ENCODE assay signal across 12 mouse cellular contexts in the genomic region with DNA sequence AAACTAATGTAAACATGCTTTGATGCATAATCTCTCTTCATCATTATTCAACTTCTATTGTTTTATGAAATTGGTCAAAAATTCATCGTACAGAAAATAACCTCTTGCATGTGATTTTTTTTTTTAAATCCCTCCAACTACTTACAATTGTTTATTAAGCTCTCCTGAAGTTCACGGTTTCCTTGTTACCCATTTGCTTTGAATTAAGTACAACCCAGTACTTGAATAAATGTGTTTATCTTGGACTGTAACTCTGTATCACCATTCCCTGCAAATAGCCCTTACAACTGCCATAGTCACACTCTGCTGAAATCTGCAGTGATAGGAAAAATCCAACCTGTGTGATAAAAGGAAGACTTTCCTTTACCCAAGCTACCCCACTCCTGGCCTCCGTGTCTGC. TPM values are rescaled to one million over a fixed set of nuclear protein-coding genes. Genes with fewer than 3 reads are reported as not detected.
ATAC-seq lines count a peak whose summit lies in the region.
"Had no signal": no experiment of that assay in that cellular context is flagged by ENCODE, and none has a peak within 500 bp of the region (broad histone marks: within the 10 kb centered on the region; RNA-seq: fewer than 3 reads in every experiment).

No protein-coding gene starts in this region.

- H3K27ac ChIP-seq in heart, embryonic 13.5 days (replicated peaks) = peak overlapping the region; percentile 59; the same call in 1 of the 2 replicates
- H3K27ac ChIP-seq in heart, embryonic 11.5 days (ENCODE audit: low read depth, low read length) = no peak overlapping the region
- H3K27ac ChIP-seq in hindbrain, embryonic 13.5 days = peak overlapping the region; percentile 66; the same call in 1 of the 2 replicates
- no peak overlapping the region for H3K27ac ChIP-seq in hindbrain, embryonic 12.5 days
- peak overlapping the region; percentile 69; the same call in 1 of the 2 replicates for H3K27ac ChIP-seq in midbrain, embryonic 12.5 days (replicated peaks)
- no peak overlapping the region for H3K27ac ChIP-seq in midbrain, embryonic 15.5 days
- H3K27ac ChIP-seq: embryonic facial prominence, embryonic 13.5 days; heart, adult 2 months; heart, embryonic 15.5 days; hindbrain, embryonic 15.5 days had no signal

- H3K4me2 ChIP-seq in heart, embryonic 13.5 days = peak overlapping the region; percentile 16; the same call in 1 of the 2 replicates
- no peak overlapping the region for H3K4me2 ChIP-seq in heart, embryonic 11.5 days
- no peak overlapping the region for H3K4me2 ChIP-seq in hindbrain, embryonic 13.5 days
- H3K4me2 ChIP-seq in hindbrain, embryonic 12.5 days (replicated peaks) = no peak overlapping the region
- no peak overlapping the region for H3K4me2 ChIP-seq in midbrain, embryonic 12.5 days (replicated peaks)
- no peak overlapping the region for H3K4me2 ChIP-seq in midbrain, embryonic 15.5 days
- H3K4me2 ChIP-seq: embryonic facial prominence, embryonic 13.5 days; heart, embryonic 15.5 days; hindbrain, embryonic 15.5 days had no signal

- no peaks in the 10 kb centered on the region for H3K9me3 ChIP-seq in heart, embryonic 13.5 days
- H3K9me3 ChIP-seq in heart, embryonic 11.5 days (replicated peaks; ENCODE audit: control insufficient read depth, low read length) = no peaks in the 10 kb centered on the region
- H3K9me3 ChIP-seq in hindbrain, embryonic 13.5 days = no peaks in the 10 kb centered on the region
- H3K9me3 ChIP-seq in hindbrain, embryonic 12.5 days (replicated peaks) = no peaks in the 10 kb centered on the region
- H3K9me3 ChIP-seq in midbrain, embryonic 12.5 days = no peaks in the 10 kb centered on the region
- no peaks in the 10 kb centered on the region for H3K9me3 ChIP-seq in midbrain, embryonic 15.5 days
- H3K9me3 ChIP-seq: embryonic facial prominence, embryonic 13.5 days; heart, embryonic 15.5 days; hindbrain, embryonic 15.5 days had no signal

- ATAC-seq in heart, embryonic 13.5 days (ENCODE audit: extremely low read depth, insufficient number of reproducible peaks, low FRiP score, low TSS enrichment) = no peak
- no peak for ATAC-seq in heart, embryonic 11.5 days (replicated peaks; ENCODE audit: insufficient number of reproducible peaks, low FRiP score, low TSS enrichment)
- ATAC-seq in hindbrain, embryonic 13.5 days (ENCODE audit: low FRiP score) = no peak
- ATAC-seq in hindbrain, embryonic 12.5 days (ENCODE audit: low FRiP score) = no peak
- ATAC-seq in midbrain, embryonic 12.5 days (ENCODE audit: low FRiP score, low read depth) = no peak
- no peak for ATAC-seq in midbrain, embryonic 15.5 days (replicated peaks)
- ATAC-seq: inflammation-experienced regulatory T-cells, adult 6 months; intestine, postnatal 0 days had no signal

- H3K4me3 ChIP-seq in heart, embryonic 13.5 days = no peak overlapping the region
- no peak overlapping the region for H3K4me3 ChIP-seq in heart, embryonic 11.5 days (ENCODE audit: low read depth, low read length)
- H3K4me3 ChIP-seq in hindbrain, embryonic 13.5 days = no peak overlapping the region
- no peak overlapping the region for H3K4me3 ChIP-seq in hindbrain, embryonic 12.5 days
- H3K4me3 ChIP-seq in midbrain, embryonic 12.5 days = no peak overlapping the region
- no peak overlapping the region for H3K4me3 ChIP-seq in midbrain, embryonic 15.5 days
- H3K4me3 ChIP-seq: embryonic facial prominence, embryonic 13.5 days; heart, adult 2 months; heart, embryonic 15.5 days; hindbrain, embryonic 15.5 days had no signal

- H3K9ac ChIP-seq in heart, embryonic 13.5 days = no peak overlapping the region
- no peak overlapping the region for H3K9ac ChIP-seq in heart, embryonic 11.5 days (ENCODE audit: low read depth, low read length)
- no peak overlapping the region for H3K9ac ChIP-seq in hindbrain, embryonic 13.5 days
- H3K9ac ChIP-seq in hindbrain, embryonic 12.5 days = no peak overlapping the region
- no peak overlapping the region for H3K9ac ChIP-seq in midbrain, embryonic 12.5 days (replicated peaks)
- H3K9ac ChIP-seq in midbrain, embryonic 15.5 days = no peak overlapping the region
- H3K9ac ChIP-seq: embryonic facial prominence, embryonic 13.5 days; heart, embryonic 15.5 days; hindbrain, embryonic 15.5 days had no signal

- no peaks in the 10 kb centered on the region for H3K27me3 ChIP-seq in heart, embryonic 13.5 days (replicated peaks)
- no peaks in the 10 kb centered on the region for H3K27me3 ChIP-seq in heart, embryonic 11.5 days (ENCODE audit: control insufficient read depth, insufficient read depth, low read length)
- no peaks in the 10 kb centered on the region for H3K27me3 ChIP-seq in hindbrain, embryonic 13.5 days
- no peaks in the 10 kb centered on the region for H3K27me3 ChIP-seq in hindbrain, embryonic 12.5 days
- peaks cover 13% of the 10 kb centered on the region; the same call in 1 of the 2 replicates for H3K27me3 ChIP-seq in midbrain, embryonic 12.5 days
- no peaks in the 10 kb centered on the region for H3K27me3 ChIP-seq in midbrain, embryonic 15.5 days (replicated peaks)
- H3K27me3 ChIP-seq: embryonic facial prominence, embryonic 13.5 days; heart, embryonic 15.5 days; hindbrain, embryonic 15.5 days had no signal

- H3K4me1 ChIP-seq in heart, embryonic 13.5 days = peaks cover 84% of the 10 kb centered on the region
- H3K4me1 ChIP-seq in heart, embryonic 11.5 days (ENCODE audit: control insufficient read depth, insufficient read depth, low read length) = peaks cover 50% of the 10 kb centered on the region
- peaks cover 74% of the 10 kb centered on the region for H3K4me1 ChIP-seq in hindbrain, embryonic 13.5 days (replicated peaks)
- peaks cover 59% of the 10 kb centered on the region for H3K4me1 ChIP-seq in hindbrain, embryonic 12.5 days
- peaks cover 57% of the 10 kb centered on the region for H3K4me1 ChIP-seq in midbrain, embryonic 12.5 days
- peaks cover 48% of the 10 kb centered on the region for H3K4me1 ChIP-seq in midbrain, embryonic 15.5 days

- H3K36me3 ChIP-seq in heart, embryonic 13.5 days = no peaks in the 10 kb centered on the region
- no peaks in the 10 kb centered on the region for H3K36me3 ChIP-seq in heart, embryonic 11.5 days (ENCODE audit: control insufficient read depth, insufficient read depth, low read length)
- no peaks in the 10 kb centered on the region for H3K36me3 ChIP-seq in hindbrain, embryonic 13.5 days
- H3K36me3 ChIP-seq in hindbrain, embryonic 12.5 days = no peaks in the 10 kb centered on the region
- H3K36me3 ChIP-seq in midbrain, embryonic 12.5 days = no peaks in the 10 kb centered on the region
- no peaks in the 10 kb centered on the region for H3K36me3 ChIP-seq in midbrain, embryonic 15.5 days (replicated peaks)
- H3K36me3 ChIP-seq: embryonic facial prominence, embryonic 13.5 days; heart, embryonic 15.5 days; hindbrain, embryonic 15.5 days had no signal

- WGBS in heart, embryonic 13.5 days = 55% methylated on average over 3 of the region's 3 CpGs
- 56% methylated on average over 3 of the region's 3 CpGs for WGBS in heart, embryonic 11.5 days (ENCODE audit: insufficient replicate concordance)
- 70% methylated on average over 3 of the region's 3 CpGs for WGBS in hindbrain, embryonic 13.5 days
- 72% methylated on average over 3 of the region's 3 CpGs for WGBS in hindbrain, embryonic 12.5 days
- 62% methylated on average over 3 of the region's 3 CpGs for WGBS in midbrain, embryonic 12.5 days
- 55% methylated on average over 3 of the region's 3 CpGs for WGBS in midbrain, embryonic 15.5 days

RNA-seq across cellular contexts. Expression of a gene that starts 19.3 kb away (rescaled TPM):
- polyA plus RNA-seq in heart, embryonic 13.5 days (2015; fragmentation: Nextera tagmentation; extraction: Ambion mirVana) = 8.3 and 9.5 TPM in 2 replicates
- polyA plus RNA-seq in heart, embryonic 11.5 days (2014; fragmentation: Nextera tagmentation; extraction: Ambion mirVana) = 11.8 and 11.9 TPM in 2 replicates
- 16.9 and 17.8 TPM in 2 replicates for polyA plus RNA-seq in hindbrain, embryonic 13.5 days (2015; fragmentation: Nextera tagmentation; extraction: Ambion mirVana)
- polyA plus RNA-seq in hindbrain, embryonic 12.5 days (2016; fragmentation: Nextera tagmentation; extraction: Ambion mirVana) = 13.3 and 14.5 TPM in 2 replicates
- polyA plus RNA-seq in midbrain, embryonic 12.5 days (2016; fragmentation: Nextera tagmentation; extraction: Ambion mirVana) = 17.0 and 19.6 TPM in 2 replicates
- 20.1 and 23.4 TPM in 2 replicates for polyA plus RNA-seq in midbrain, embryonic 15.5 days (2015; fragmentation: Nextera tagmentation; extraction: Ambion mirVana)

Comparison
In these comparisons a context has a peak if more than half of its experiments do, and no peak if none do; other contexts are left out.
1. H3K27ac ChIP-seq: peak in heart, embryonic 13.5 days (single experiment), hindbrain, embryonic 13.5 days (single experiment) and midbrain, embryonic 12.5 days (single experiment); none in heart, embryonic 11.5 days (single experiment), hindbrain, embryonic 12.5 days (single experiment) and midbrain, embryonic 15.5 days (single experiment).